In the genomic region with DNA sequence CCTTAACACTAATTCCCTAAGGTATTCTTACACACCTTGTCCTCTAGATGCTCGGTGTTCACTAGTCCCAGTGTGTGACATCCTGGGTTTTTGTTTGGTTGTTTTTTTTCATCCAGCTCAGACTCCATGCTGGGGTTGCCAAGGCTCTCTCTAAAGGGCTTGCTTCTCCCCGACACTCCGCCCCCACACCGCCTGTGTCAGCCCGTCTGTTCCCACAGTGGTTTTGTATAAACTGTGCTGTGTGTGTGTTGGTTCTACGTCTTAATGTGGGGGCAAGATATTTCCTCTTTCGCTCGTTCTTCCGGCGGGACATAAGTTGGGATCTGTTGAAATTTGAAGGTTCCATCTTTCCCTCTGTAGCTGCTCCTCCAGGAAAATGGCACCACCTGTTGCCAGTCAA, we compare ENCODE assay signal across 18 mouse cellular contexts. TPM values are rescaled to one million over a fixed set of nuclear protein-coding genes. Genes with fewer than 3 reads are reported as not detected.
A peak's percentile ranks its signal among the peaks of the same experiment; 100 is the strongest.
DNase-seq lines count a peak whose midpoint lies in the region; ATAC-seq lines count a peak whose summit lies in the region.
"Had no signal": no experiment of that assay in that cellular context is flagged by ENCODE, and none has a peak within 500 bp of the region (broad histone marks: within the 10 kb centered on the region; RNA-seq: fewer than 3 reads in every experiment).

No protein-coding gene starts in this region.

- H3K27ac ChIP-seq in midbrain, embryonic 13.5 days: no peak overlapping the region
- H3K27ac ChIP-seq: forebrain, embryonic 15.5 days; hindbrain, embryonic 14.5 days had no signal

- no peaks in the 10 kb centered on the region for H3K9me3 ChIP-seq in midbrain, embryonic 13.5 days
- H3K9me3 ChIP-seq: forebrain, embryonic 15.5 days had no signal

- intact Hi-C loops in left cerebral cortex, postnatal 10 days (cut with DNase I): no loop called here

- H3K4me3 ChIP-seq in midbrain, embryonic 13.5 days (replicated peaks): no peak overlapping the region
- H3K4me3 ChIP-seq: forebrain, embryonic 15.5 days; myocyte had no signal

- no peak for ATAC-seq in midbrain, embryonic 13.5 days
- ATAC-seq: forebrain, embryonic 15.5 days had no signal

- H3K9ac ChIP-seq in midbrain, embryonic 13.5 days (replicated peaks): no peak overlapping the region
- H3K9ac ChIP-seq: forebrain, embryonic 15.5 days; hindbrain, embryonic 14.5 days; lung, embryonic 14.5 days had no signal

- H3K4me1 ChIP-seq in midbrain, embryonic 13.5 days (replicated peaks): no peaks in the 10 kb centered on the region
- H3K4me1 ChIP-seq: forebrain, embryonic 15.5 days had no signal

- DNase-seq in lung, postnatal 4 days: peak; percentile 33 to 56
- no peak for DNase-seq in lung, postnatal 25 days (ENCODE audit: low spot score)
- peak; percentile 83 to 89 for DNase-seq in layer of hippocampus, adult 18-20 months (ENCODE audit: low spot score in 2 of 2)
- peak; percentile 26 to 65 for DNase-seq in left cerebral cortex, postnatal 10 days (ENCODE audit: extremely low spot score in 1 of 2, low spot score in 2 of 2)
- DNase-seq in right cerebral cortex, postnatal 36 days (ENCODE audit: low spot score in 2 of 2): peak; percentile 47 to 69
- no peak for DNase-seq in spleen, postnatal 4 days (ENCODE audit: low spot score in 2 of 2)
- DNase-seq in kidney, adult 11 months: no peak
- DNase-seq: cerebellum, adult 2 months; heart, adult 11 months; kidney, adult 18-20 months; kidney, postnatal 4 days; lung, embryonic 14.5 days; thymus, postnatal 4 days had no signal

- H3K27me3 ChIP-seq in midbrain, embryonic 13.5 days: no peaks in the 10 kb centered on the region
- H3K27me3 ChIP-seq: forebrain, embryonic 15.5 days had no signal

- H3K4me2 ChIP-seq in midbrain, embryonic 13.5 days (replicated peaks): no peak overlapping the region
- H3K4me2 ChIP-seq: forebrain, embryonic 15.5 days; hindbrain, embryonic 14.5 days; lung, embryonic 14.5 days had no signal

- no peaks in the 10 kb centered on the region for H3K36me3 ChIP-seq in midbrain, embryonic 13.5 days
- H3K36me3 ChIP-seq: forebrain, embryonic 15.5 days had no signal

- WGBS in midbrain, embryonic 13.5 days: 87% methylated on average over 10 of the region's 10 CpGs

RNA-seq across cellular contexts. Expression of a gene that starts 11.7 kb away (rescaled TPM):
- total RNA-seq in layer of hippocampus, adult 18-20 months (2021): under 1 TPM; 0.15 to 0.30 TPM
- total RNA-seq in left cerebral cortex, postnatal 10 days (2021): under 1 TPM; 0.21 to 0.24 TPM
- polyA plus RNA-seq in midbrain, embryonic 13.5 days (2015; fragmentation: Nextera tagmentation; extraction: Ambion mirVana): 0.16 and 0.24 TPM in 2 replicates
- polyA plus RNA-seq: myocyte had no signal

RNA-seq across cellular contexts. Expression of a gene that starts 30.9 kb away (rescaled TPM):
- not detected for total RNA-seq in layer of hippocampus, adult 18-20 months (2021)
- under 1 TPM in 1 of 2 experiments, not detected in 1; 0.28 TPM for total RNA-seq in left cerebral cortex, postnatal 10 days (2021)
- 0.08 TPM in 1 of 2 replicates, not detected in the other for polyA plus RNA-seq in midbrain, embryonic 13.5 days (2015; fragmentation: Nextera tagmentation; extraction: Ambion mirVana)
- polyA plus RNA-seq: cerebellum, adult 2 months; forebrain, embryonic 15.5 days; heart, embryonic 16.5 days; hindbrain, embryonic 14.5 days had no signal

RNA-seq across cellular contexts. Expression of a gene that starts 58.1 kb away (rescaled TPM):
- total RNA-seq in layer of hippocampus, adult 18-20 months (2021): 10 to 100 TPM in 1 of 2 experiments, 1 to 10 TPM in 1; 9.8 to 10.3 TPM
- total RNA-seq in left cerebral cortex, postnatal 10 days (2021): 10 to 100 TPM in 1 of 2 experiments, 1 to 10 TPM in 1; 9.5 to 10.7 TPM
- polyA plus RNA-seq in midbrain, embryonic 13.5 days (2015; fragmentation: Nextera tagmentation; extraction: Ambion mirVana): 9.8 and 10.8 TPM in 2 replicates

Comparison
In these comparisons a context has a peak if more than half of its experiments do, and no peak if none do; other contexts are left out.
1. DNase-seq: peak in lung, postnatal 4 days (2 of 2), layer of hippocampus, adult 18-20 months (2 of 2), left cerebral cortex, postnatal 10 days (2 of 2) and right cerebral cortex, postnatal 36 days (2 of 2); none in lung, postnatal 25 days (single experiment), spleen, postnatal 4 days (0 of 2) and kidney, adult 11 months (single experiment).